Mouse (Mus musculus): Measurements from ENCODE around the gene Prkce.

Prkce gene

GRCm38 (mm10) chr17:86588704-86589449, 421.3 kb downstream of the Prkce start:
- DNase-seq, result no peak

- no peak for DNase-seq
Measured at GRCm38 (mm10) chr17:86589681-86590080, 422.1 kb downstream of the Prkce start.

- no peak for DNase-seq
Measured at GRCm38 (mm10) chr17:86591241-86591640, 423.7 kb downstream of the Prkce start.

GRCm38 (mm10) chr17:86592991-86593586, 425.5 kb downstream of the Prkce start:
- DNase-seq, result no peak

GRCm38 (mm10) chr17:86595526-86595925, 427.9 kb downstream of the Prkce start:
- no peak for DNase-seq

GRCm38 (mm10) chr17:86601116-86601515, 433.5 kb downstream of the Prkce start:
- DNase-seq, result no peak

- DNase-seq, result no peak
Measured at GRCm38 (mm10) chr17:86601901-86602300, 434.3 kb downstream of the Prkce start.

GRCm38 (mm10) chr17:86603848-86604444, 436.4 kb downstream of the Prkce start:
- no peak for DNase-seq

- no peak for DNase-seq
Measured at GRCm38 (mm10) chr17:86607981-86608380, 440.4 kb downstream of the Prkce start.

GRCm38 (mm10) chr17:86610271-86610969, 442.8 kb downstream of the Prkce start:
- DNase-seq, result no peak

GRCm38 (mm10) chr17:86611772-86612171, 444.2 kb downstream of the Prkce start:
- DNase-seq, result no peak

- no peak for DNase-seq
Measured at GRCm38 (mm10) chr17:86615592-86616291, 448.2 kb downstream of the Prkce start.

GRCm38 (mm10) chr17:86617570-86618237, 450.1 kb downstream of the Prkce start:
- no peak for DNase-seq

- DNase-seq, result peak; percentile 33
Measured at GRCm38 (mm10) chr17:86618431-86618861, 450.9 kb downstream of the Prkce start.

- no peak for DNase-seq
Measured at GRCm38 (mm10) chr17:86622862-86623261, 455.3 kb downstream of the Prkce start.

- DNase-seq, result no peak
Measured at GRCm38 (mm10) chr17:86626523-86626922, 458.9 kb downstream of the Prkce start.

- no peak for DNase-seq
Measured at GRCm38 (mm10) chr17:86633131-86633530, 465.5 kb downstream of the Prkce start.

GRCm38 (mm10) chr17:86637311-86637710, 469.7 kb downstream of the Prkce start:
- DNase-seq, result no peak

- DNase-seq, result no peak
Measured at GRCm38 (mm10) chr17:86639279-86639678, 471.7 kb downstream of the Prkce start.

- no peak for DNase-seq
Measured at GRCm38 (mm10) chr17:86647226-86647625, 479.6 kb downstream of the Prkce start.

GRCm38 (mm10) chr17:86648856-86649435, 481.4 kb downstream of the Prkce start:
- DNase-seq, result no peak

- DNase-seq, result no peak
Measured at GRCm38 (mm10) chr17:86650241-86650640, 482.7 kb downstream of the Prkce start.
